Mouse (Mus musculus): ENCODE measurements around the gene Olfr1079. TPM values are rescaled to one million over a fixed set of nuclear protein-coding genes. Genes with fewer than 3 reads are reported as not detected.
"Not testable (repeated sequence)": the region's sequence is repeated elsewhere in the genome, so short reads cannot be mapped to it uniquely, and the experiment has no call there.

Gene Olfr1079
- not detected in 2 replicates for polyA plus RNA-seq (2016; fragmentation: Nextera tagmentation; extraction: Ambion mirVana)

GRCm38 (mm10) chr2:86542380-86542779 is at the start of gene Olfr1079:
Gene Olfr1079 (minus strand): TSS chr2:86542480.
- H3K4me1 ChIP-seq = no peaks in the 10 kb centered on the region
- H3K27ac ChIP-seq (replicated peaks) = no peak within 1 kb of the TSS
- H3K9me3 ChIP-seq = no peaks in the 10 kb centered on the region
- H3K4me3 ChIP-seq = no peak within 1 kb of the TSS
- 81% methylated on average over 1 of the region's 1 CpGs for WGBS
- no peaks in the 10 kb centered on the region for H3K36me3 ChIP-seq (replicated peaks)
- no peaks in the 10 kb centered on the region for H3K27me3 ChIP-seq (replicated peaks; ENCODE audit: low read depth, poor library complexity, severe bottlenecking)
- DNase-seq (ENCODE audit: low spot score) = no peak

DNA sequence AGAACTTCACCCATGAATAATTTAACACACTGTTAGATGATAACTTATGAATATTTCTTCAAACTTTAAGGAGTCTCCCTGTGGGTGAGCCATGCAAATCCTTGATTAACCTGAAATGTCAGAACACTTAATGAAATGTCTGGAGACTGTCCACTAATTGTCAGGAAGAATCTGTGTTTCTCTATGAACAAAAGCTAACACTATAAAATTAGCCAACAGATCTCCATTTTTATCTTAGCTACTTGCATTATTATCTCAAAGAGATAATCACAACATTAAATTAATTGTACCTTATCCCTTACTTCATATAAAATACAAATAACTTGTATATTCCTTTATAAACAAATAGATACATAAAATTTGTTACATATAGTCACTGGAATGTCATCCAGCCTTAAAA is 15.9 kb upstream of the Olfr1079 start, which contains the start of gene Olfr1080:
TSS of gene Olfr1080 (minus strand) at position 101 of the 400 bp plus-strand sequence.
- not testable (repeated sequence) for H3K36me3 ChIP-seq (replicated peaks); H3K4me1 ChIP-seq; H3K27ac ChIP-seq (replicated peaks); H3K4me3 ChIP-seq; DNase-seq (ENCODE audit: low spot score); H3K27me3 ChIP-seq (replicated peaks; ENCODE audit: low read depth, poor library complexity, severe bottlenecking); H3K9me3 ChIP-seq

DNA sequence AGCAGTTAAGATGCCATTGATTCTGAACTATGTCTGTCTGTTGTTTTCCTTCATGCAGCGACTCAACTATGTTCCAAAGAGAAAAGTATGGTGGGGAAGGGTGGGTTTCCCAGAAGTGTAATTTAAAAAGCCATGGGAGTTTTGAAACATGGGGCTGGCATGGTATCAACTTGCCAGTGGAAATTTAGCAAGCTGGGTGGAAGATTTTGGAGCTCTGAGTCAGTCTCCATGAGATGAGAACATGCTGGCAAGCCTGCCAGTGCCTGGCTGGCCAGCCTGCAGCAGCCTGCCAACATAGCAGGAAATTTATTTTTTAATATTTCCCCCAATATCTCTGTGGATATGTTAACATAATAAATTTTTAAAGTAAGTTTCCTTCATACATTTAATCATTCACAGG is 11.3 kb downstream of the Olfr1079 start:
- Histone ChIP-seq H3K4me3 (no peak overlapping the region), H3K27me3 (replicated peaks; ENCODE audit: low read depth, poor library complexity, severe bottlenecking) (no peaks in the 10 kb centered on the region), H3K36me3 (replicated peaks) (no peaks in the 10 kb centered on the region), H3K9me3 (no peaks in the 10 kb centered on the region), H3K27ac (replicated peaks) (no peak overlapping the region), H3K4me1 (no peaks in the 10 kb centered on the region)
- DNase-seq (ENCODE audit: low spot score) = no peak
- 67% methylated on average over 1 of the region's 1 CpGs for WGBS

- no peaks in the 10 kb centered on the region for H3K27me3 ChIP-seq (replicated peaks; ENCODE audit: low read depth, poor library complexity, severe bottlenecking)
- no peak within 1 kb of the TSS for H3K4me3 ChIP-seq
- no peak for DNase-seq (ENCODE audit: low spot score)
- H3K9me3 ChIP-seq = no peaks in the 10 kb centered on the region
- 91% methylated on average over 1 of the region's 1 CpGs for WGBS
- no peaks in the 10 kb centered on the region for H3K4me1 ChIP-seq
- no peaks in the 10 kb centered on the region for H3K36me3 ChIP-seq (replicated peaks)
- no peak within 1 kb of the TSS for H3K27ac ChIP-seq (replicated peaks)
These were observed 34.1 kb downstream of the Olfr1079 start, which contains the start of gene Olfr1076 for GRCm38 (mm10) chr2:86508161-86508560. Gene Olfr1076 (plus strand): TSS chr2:86508461.

DNA sequence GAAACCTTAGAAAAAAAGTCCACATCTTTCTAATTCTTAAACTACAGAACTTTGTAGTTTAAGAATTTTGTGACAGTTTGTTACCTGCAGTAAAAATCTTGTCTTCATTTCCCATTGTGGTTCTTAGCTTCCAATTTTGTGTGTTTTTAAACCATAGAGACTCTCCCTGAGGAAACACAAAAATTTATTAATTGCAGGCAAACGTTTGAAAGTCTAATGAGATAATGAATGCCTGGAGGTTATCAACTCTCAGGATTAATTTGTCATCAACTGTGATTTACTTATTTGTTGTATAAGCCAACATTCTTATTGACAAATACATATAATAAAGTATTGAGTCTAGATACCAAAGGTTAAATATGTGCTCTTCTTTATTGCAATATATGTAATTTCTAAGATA is 55.0 kb downstream of the Olfr1079 start, which contains the start of gene Olfr228:
TSS of gene Olfr228 (minus strand) at position 101 of the 400 bp plus-strand sequence.
- no peak within 1 kb of the TSS for H3K4me3 ChIP-seq
- no peaks in the 10 kb centered on the region for H3K27me3 ChIP-seq (replicated peaks; ENCODE audit: low read depth, poor library complexity, severe bottlenecking)
- no peaks in the 10 kb centered on the region for H3K36me3 ChIP-seq (replicated peaks)
- no peak for DNase-seq (ENCODE audit: low spot score)
- H3K4me1 ChIP-seq = no peaks in the 10 kb centered on the region
- no peaks in the 10 kb centered on the region for H3K9me3 ChIP-seq
- WGBS = 37% methylated on average over 1 of the region's 1 CpGs
- H3K27ac ChIP-seq (replicated peaks) = no peak within 1 kb of the TSS

Other genes starting within 250 kb of the Olfr1079 start
- gene Olfr1053, start 227.2 kb downstream of the Olfr1079 start, polyA plus RNA-seq (2016; fragmentation: Nextera tagmentation; extraction: Ambion mirVana) = not detected in 2 replicates
- not detected in 2 replicates for gene Olfr1054, start 207.0 kb downstream of the Olfr1079 start, polyA plus RNA-seq (2016; fragmentation: Nextera tagmentation; extraction: Ambion mirVana)
- gene Olfr1055, start 192.2 kb downstream of the Olfr1079 start, polyA plus RNA-seq (2016; fragmentation: Nextera tagmentation; extraction: Ambion mirVana) = not detected in 2 replicates
- not detected in 2 replicates for gene Olfr1056, start 180.0 kb downstream of the Olfr1079 start, polyA plus RNA-seq (2016; fragmentation: Nextera tagmentation; extraction: Ambion mirVana)
- not detected in 2 replicates for gene Olfr1057, start 164.1 kb downstream of the Olfr1079 start, polyA plus RNA-seq (2016; fragmentation: Nextera tagmentation; extraction: Ambion mirVana)
- gene Olfr1058, start 153.9 kb downstream of the Olfr1079 start, polyA plus RNA-seq (2016; fragmentation: Nextera tagmentation; extraction: Ambion mirVana) = not detected in 2 replicates
- not detected in 2 replicates for gene Olfr1061, start 128.4 kb downstream of the Olfr1079 start, polyA plus RNA-seq (2016; fragmentation: Nextera tagmentation; extraction: Ambion mirVana)
- not detected in 2 replicates for gene Olfr1062, start 115.7 kb downstream of the Olfr1079 start, polyA plus RNA-seq (2016; fragmentation: Nextera tagmentation; extraction: Ambion mirVana)
- not detected in 2 replicates for gene Olfr1065, start 91.9 kb downstream of the Olfr1079 start, polyA plus RNA-seq (2016; fragmentation: Nextera tagmentation; extraction: Ambion mirVana)
- not detected in 2 replicates for gene Olfr1066, start 86.2 kb downstream of the Olfr1079 start, polyA plus RNA-seq (2016; fragmentation: Nextera tagmentation; extraction: Ambion mirVana)
- not detected in 2 replicates for gene Olfr228, start 55.1 kb downstream of the Olfr1079 start, polyA plus RNA-seq (2016; fragmentation: Nextera tagmentation; extraction: Ambion mirVana)
- not detected in 2 replicates for gene Olfr1076, start 34.0 kb downstream of the Olfr1079 start, polyA plus RNA-seq (2016; fragmentation: Nextera tagmentation; extraction: Ambion mirVana)
- gene Olfr1080, start 15.8 kb upstream of the Olfr1079 start, polyA plus RNA-seq (2016; fragmentation: Nextera tagmentation; extraction: Ambion mirVana) = not detected in 2 replicates
- not detected in 2 replicates for gene Olfr1082, start 56.5 kb upstream of the Olfr1079 start, polyA plus RNA-seq (2016; fragmentation: Nextera tagmentation; extraction: Ambion mirVana)
- gene Olfr1084, start 97.2 kb upstream of the Olfr1079 start, polyA plus RNA-seq (2016; fragmentation: Nextera tagmentation; extraction: Ambion mirVana) = not detected in 2 replicates
- gene Olfr1085, start 119.5 kb upstream of the Olfr1079 start, polyA plus RNA-seq (2016; fragmentation: Nextera tagmentation; extraction: Ambion mirVana) = not detected in 2 replicates
- not detected in 2 replicates for gene Olfr1086, start 137.6 kb upstream of the Olfr1079 start, polyA plus RNA-seq (2016; fragmentation: Nextera tagmentation; extraction: Ambion mirVana)
- not detected in 2 replicates for gene Olfr1087, start 155.9 kb upstream of the Olfr1079 start, polyA plus RNA-seq (2016; fragmentation: Nextera tagmentation; extraction: Ambion mirVana)
- gene Olfr1089, start 191.2 kb upstream of the Olfr1079 start, polyA plus RNA-seq (2016; fragmentation: Nextera tagmentation; extraction: Ambion mirVana) = not detected in 2 replicates
- gene Olfr1090, start 216.5 kb upstream of the Olfr1079 start, polyA plus RNA-seq (2016; fragmentation: Nextera tagmentation; extraction: Ambion mirVana) = not detected in 2 replicates
- not detected in 2 replicates for gene Olfr1093, start 240.0 kb upstream of the Olfr1079 start, polyA plus RNA-seq (2016; fragmentation: Nextera tagmentation; extraction: Ambion mirVana)